Mouse (Mus musculus) thymus, postnatal 4 days (tissue): ENCODE data around the gene Olfr1335.
"Not testable (repeated sequence)": the region's sequence is repeated elsewhere in the genome, so short reads cannot be mapped to it uniquely, and the experiment has no call there.

Experiments
- DNase-seq: peaks from one replicate; pipeline ENCODE4 v3.0.0; 2021

The Olfr1335 gene

DNA sequence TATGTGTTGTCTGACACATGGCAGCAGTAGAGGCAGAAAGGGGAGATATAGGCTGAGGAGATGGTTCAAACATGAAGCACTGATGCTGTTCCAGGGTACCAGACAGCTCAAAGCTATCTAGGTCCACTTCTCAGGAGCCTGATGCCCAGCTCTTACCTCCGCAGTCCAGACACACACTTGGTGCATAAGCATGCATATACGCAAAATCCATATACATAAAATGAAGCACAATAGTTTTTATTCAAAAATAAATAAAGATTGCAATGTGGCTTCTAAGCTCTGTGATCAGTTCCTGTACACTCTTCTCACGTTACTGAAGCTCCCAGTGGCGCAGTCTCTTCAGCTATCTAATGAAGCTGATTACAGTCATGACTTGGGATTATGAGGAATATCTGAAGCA lies at the start of gene Olfr1335:
Gene Olfr1335 (minus strand): TSS at position 101 of the 400 bp plus-strand sequence.
- DNase-seq: no peak

DNA sequence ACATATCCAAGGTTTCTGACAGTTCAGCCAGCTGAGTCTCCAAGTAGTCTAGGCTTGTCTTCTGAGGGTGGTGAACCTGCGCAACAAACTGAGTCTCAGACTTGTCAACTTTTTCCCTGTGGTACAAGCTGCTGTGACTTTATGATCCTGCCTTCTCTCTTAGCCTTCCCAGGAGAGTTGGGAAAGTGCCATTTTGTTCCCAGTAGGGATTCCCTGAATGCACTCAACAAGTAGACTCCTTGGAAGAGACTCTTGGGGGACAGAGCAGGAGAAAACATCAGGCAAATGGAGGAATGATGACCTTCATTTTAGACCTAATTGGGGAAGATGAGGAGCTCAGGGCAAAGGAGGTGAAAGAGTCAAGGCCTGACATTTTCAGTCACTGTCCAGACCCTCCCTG lies 26.4 kb upstream of the Olfr1335 start, which contains the start of gene Olfr1333:
Gene Olfr1333 (minus strand): TSS at position 101 of the 400 bp plus-strand sequence.
- DNase-seq: no peak

DNA sequence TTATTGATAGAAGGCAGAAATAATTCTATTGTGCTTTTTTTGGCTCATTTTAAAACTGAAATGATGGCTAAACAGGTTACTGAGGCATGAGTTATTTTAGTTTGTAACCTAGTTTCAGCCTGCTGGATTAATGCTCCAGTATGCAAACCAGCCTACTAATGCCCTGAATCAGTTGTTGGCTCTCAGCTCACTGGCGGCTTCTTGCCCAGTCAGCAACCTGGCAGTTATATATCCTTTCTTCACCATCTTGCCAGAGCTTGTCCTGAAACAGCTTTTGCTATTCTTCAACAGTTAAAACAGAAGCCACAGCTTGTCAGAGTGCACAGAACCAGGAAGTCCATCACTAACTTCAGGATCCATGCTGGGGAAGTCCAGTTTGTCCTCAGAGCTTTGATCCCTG lies 9.2 kb upstream of the Olfr1335 start:
- DNase-seq: no peak

DNA sequence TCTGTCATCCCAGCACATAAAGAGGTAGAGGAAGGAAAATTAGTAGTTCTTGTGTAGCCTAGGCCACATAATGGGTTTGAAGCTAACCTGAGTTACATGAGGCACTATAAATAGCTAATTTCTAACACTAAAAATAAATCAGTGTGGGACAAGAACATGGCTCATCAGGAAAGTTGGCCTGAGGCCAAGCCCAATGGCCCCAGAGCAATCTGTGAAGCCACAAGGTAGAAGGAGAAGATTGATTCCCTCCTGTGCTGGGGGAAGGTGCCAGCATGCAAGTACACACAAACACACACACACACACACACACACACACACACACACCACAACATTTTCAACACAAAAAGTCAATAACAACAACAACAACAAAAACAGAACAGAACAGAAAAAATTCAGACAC lies 16.9 kb downstream of the Olfr1335 start:
- not testable (repeated sequence) for DNase-seq

DNA sequence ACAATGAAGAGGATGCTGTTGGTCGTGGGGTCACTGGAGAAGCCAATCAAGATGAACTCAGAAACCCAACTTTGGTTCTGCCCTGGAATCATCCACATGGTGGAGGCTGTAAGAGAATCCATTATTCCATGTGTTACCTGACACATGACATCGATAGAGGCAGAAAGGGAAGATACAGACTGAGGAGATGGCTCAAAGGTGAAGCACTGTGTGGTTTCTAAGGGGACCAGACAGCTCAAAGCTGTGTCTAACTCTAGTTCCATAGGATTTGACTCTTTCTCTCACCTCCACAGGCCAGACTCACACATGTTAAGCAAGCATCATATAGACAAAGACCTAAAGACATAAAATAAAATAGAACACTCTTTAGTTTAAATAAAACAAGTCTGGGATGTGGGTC lies 27.3 kb downstream of the Olfr1335 start, which contains the start of gene Olfr1337:
Gene Olfr1337 (minus strand): TSS at position 101 of the 400 bp plus-strand sequence.
- no peak for DNase-seq
